Mouse (Mus musculus) lung, postnatal 0 days (tissue): ENCODE results near the gene Atp2b4. TPM values are rescaled to one million over a fixed set of nuclear protein-coding genes. Genes with fewer than 3 reads are reported as not detected.

Experiments
- ATAC-seq: fragments of 200-750 bp; cut with Nextera tagmentation; 2 replicates; pipeline ENCODE4 v1.8.0; 2017; ENCODE audit warnings: moderate library complexity
- DNase-seq: peaks from one replicate; pipeline ENCODE4 v3.0.0-alpha.2; 2016; ENCODE audit warnings: low spot score
- H3K27ac ChIP-seq: fragments of 300-500 bp; sonication (generic); 2 replicates; pipeline ENCODE4 v1.5.1; 2014; ENCODE audit warnings: antibody characterized with exemption, mild to moderate bottlenecking, low read length, mixed read lengths
- H3K27me3 ChIP-seq: fragments of 300-500 bp; sonication (generic); replicated peaks from 2 replicates; pipeline ENCODE4 v1.6.1; 2014; ENCODE audit warnings: low read length, mixed read lengths; ENCODE audit not compliant: insufficient read depth
- H3K36me3 ChIP-seq: fragments of 300-500 bp; sonication (generic); 2 replicates; pipeline ENCODE4 v1.6.1; 2014; ENCODE audit warnings: low read length, mixed read lengths; ENCODE audit not compliant: insufficient read depth
- H3K4me1 ChIP-seq: fragments of 300-500 bp; sonication (generic); 2 replicates; pipeline ENCODE4 v1.6.1; 2014; ENCODE audit warnings: antibody characterized with exemption, low read depth, low read length, mixed read lengths; ENCODE audit not compliant: insufficient read depth
- H3K4me2 ChIP-seq: fragments of 300-500 bp; sonication (generic); replicated peaks from 2 replicates; pipeline ENCODE4 v1.6.1; 2014; ENCODE audit warnings: low read depth, mild to moderate bottlenecking, low read length, moderate library complexity, mixed read lengths
- H3K4me3 ChIP-seq: fragments of 300-500 bp; sonication (generic); 2 replicates; pipeline ENCODE4 v1.5.1; 2014; ENCODE audit warnings: low read depth, low read length
- H3K9ac ChIP-seq: fragments of 300-500 bp; sonication (generic); replicated peaks from 2 replicates; pipeline ENCODE4 v1.6.1; 2014; ENCODE audit warnings: low read depth, mild to moderate bottlenecking
- H3K9me3 ChIP-seq: fragments of 300-500 bp; sonication (generic); 2 replicates; pipeline ENCODE4 v1.6.1; 2016; ENCODE audit warnings: low read length, mixed read lengths
- CTCF ChIP-seq: IDR thresholded peaks from 2 replicates; pipeline ENCODE4 v1.5.1; 2016; ENCODE audit warnings: antibody characterized with exemption, mild to moderate bottlenecking
- EP300 ChIP-seq: IDR thresholded peaks from 2 replicates; pipeline ENCODE4 v1.6.1; 2016; ENCODE audit warnings: antibody characterized with exemption, mild to moderate bottlenecking, control low read depth
- WGBS: fragments of 180-500 bp; shearing (Covaris S2); extraction: QIAGEN DNeasy Blood & Tissue Kit; methylation state at CpG from one replicate; pipeline ENCODE4 v1.1.7; 2014; 5-methylcytosine and 5-hydroxymethylcytosine counted together
- microRNA-seq: library from miRNA; unstranded; fragments of <30 nt; microRNA quantifications from one replicate; pipeline ENCODE4, GENCODE M21; 2016
- polyA plus RNA-seq: library from polyadenylated mRNA; unstranded; fragments of >200 nt; fragmentation: Nextera tagmentation; extraction: Ambion mirVana; gene quantifications from 2 replicates; pipeline ENCODE4 v1.2.1, GENCODE M21; 2015

The Atp2b4 gene
- polyA plus RNA-seq, 1 experiment from 2014 or later = 7.8 TPM

- DNase-seq (no peak), ATAC-seq (no peak)
- H3K4me2 ChIP-seq = no peak overlapping the region
- 79% methylated on average over 3 of the region's 3 CpGs for WGBS
- H3K27me3 ChIP-seq = no peaks in the 10 kb centered on the region
- TF ChIP-seq EP300 (no peak), CTCF (no peak)
- H3K4me3 ChIP-seq = no peak overlapping the region
- no peak overlapping the region for H3K9ac ChIP-seq
- no peaks in the 10 kb centered on the region for H3K36me3 ChIP-seq
- no peak overlapping the region for H3K27ac ChIP-seq
- no peaks in the 10 kb centered on the region for H3K9me3 ChIP-seq
- H3K4me1 ChIP-seq = peaks cover 7% of the 10 kb centered on the region; the same call in 1 of the 2 replicates
Measured at GRCm38 (mm10) chr1:133658878-133659277, 142.0 kb downstream of the Atp2b4 start.

- Histone ChIP-seq H3K4me1 (peaks cover 7% of the 10 kb centered on the region; the same call in 1 of the 2 replicates), H3K27ac (no peak overlapping the region), H3K27me3 (no peaks in the 10 kb centered on the region), H3K36me3 (no peaks in the 10 kb centered on the region), H3K9ac (no peak overlapping the region), H3K9me3 (no peaks in the 10 kb centered on the region), H3K4me3 (no peak overlapping the region), H3K4me2 (no peak overlapping the region)
- ATAC-seq = no peak
- no peak for DNase-seq
- 39% methylated on average over 5 of the region's 5 CpGs for WGBS
- TF ChIP-seq CTCF (no peak), EP300 (no peak)
Measured at GRCm38 (mm10) chr1:133656811-133657210, 144.0 kb downstream of the Atp2b4 start.

GRCm38 (mm10) chr1:133653033-133653432 lies 147.8 kb downstream of the Atp2b4 start:
- H3K4me2 ChIP-seq = no peak overlapping the region
- no peaks in the 10 kb centered on the region; the same call in 1 of the 2 replicates for H3K4me1 ChIP-seq
- H3K4me3 ChIP-seq = no peak overlapping the region
- 88% methylated on average over 1 of the region's 1 CpGs for WGBS
- H3K27ac ChIP-seq = no peak overlapping the region
- no peak for TF ChIP-seq CTCF
- TF ChIP-seq EP300 = no peak
- no peaks in the 10 kb centered on the region for H3K36me3 ChIP-seq
- H3K9me3 ChIP-seq = no peaks in the 10 kb centered on the region
- no peak overlapping the region for H3K9ac ChIP-seq
- DNase-seq (no peak), ATAC-seq (no peak)
- no peaks in the 10 kb centered on the region for H3K27me3 ChIP-seq

- DNase-seq (no peak), ATAC-seq (no peak)
- no peak overlapping the region for H3K9ac ChIP-seq
- no peaks in the 10 kb centered on the region for H3K27me3 ChIP-seq
- H3K36me3 ChIP-seq = peaks cover 10% of the 10 kb centered on the region
- 90% methylated on average over 7 of the region's 7 CpGs for WGBS
- no peak overlapping the region for H3K4me2 ChIP-seq
- H3K9me3 ChIP-seq = no peaks in the 10 kb centered on the region
- H3K4me3 ChIP-seq = no peak overlapping the region
- H3K27ac ChIP-seq = no peak overlapping the region
- TF ChIP-seq CTCF (no peak), EP300 (no peak)
- H3K4me1 ChIP-seq = no peaks in the 10 kb centered on the region
Measured at GRCm38 (mm10) chr1:133650288-133651055, 150.4 kb downstream of the Atp2b4 start.

Small RNA genes lying within 50 kb of the gene (microRNA-seq; reads per million reads assigned to microRNA genes)
- gene Mir6903 = not detected

Other genes with a start within 250 kb of the Atp2b4 start
- gene Snrpe, start 190.8 kb downstream of the Atp2b4 start, polyA plus RNA-seq = 289 and 306 TPM in 2 replicates
- gene Zbed6, start 140.2 kb downstream of the Atp2b4 start, polyA plus RNA-seq = not detected in 2 replicates
- gene Gm38394, start 139.7 kb downstream of the Atp2b4 start, polyA plus RNA-seq = 3.8 and 4.0 TPM in 2 replicates
- 0.30 and 0.33 TPM in 2 replicates for gene Lax1, start 110.9 kb downstream of the Atp2b4 start, polyA plus RNA-seq
- gene Optc, start 107.0 kb upstream of the Atp2b4 start, polyA plus RNA-seq = 0.15 and 0.31 TPM in 2 replicates
- gene Prelp, start 120.4 kb upstream of the Atp2b4 start, polyA plus RNA-seq = 6.4 and 7.1 TPM in 2 replicates
- 9.7 and 10.0 TPM in 2 replicates for gene Fmod, start 236.2 kb upstream of the Atp2b4 start, polyA plus RNA-seq